Mouse (Mus musculus) C2C12 (cell line): ENCODE data around the gene Cyp1a1. TPM values are rescaled to one million over a fixed set of nuclear protein-coding genes. Genes with fewer than 3 reads are reported as not detected.

Experiments
- H3K27me3 ChIP-seq: one replicate; pipeline ENCODE4 v1.6.1; 2011; ENCODE audit not compliant: control insufficient read depth, insufficient read depth, insufficient read length
- H3K36me3 ChIP-seq: one replicate; pipeline ENCODE4 v1.6.1; 2011; ENCODE audit not compliant: control insufficient read depth, insufficient read depth
- H3K4me3 ChIP-seq: one replicate; pipeline ENCODE4 v1.5.1; 2011; ENCODE audit warnings: mild to moderate bottlenecking, control low read depth; ENCODE audit not compliant: poor library complexity, insufficient read depth, severe bottlenecking
- H3K79me2 ChIP-seq: one replicate; pipeline ENCODE4 v1.6.1; 2011; ENCODE audit not compliant: control insufficient read depth, insufficient read depth
- H3K79me3 ChIP-seq: one replicate; pipeline ENCODE4 v1.6.1; 2011; ENCODE audit warnings: low read depth, control low read depth
- H3ac ChIP-seq: one replicate; pipeline ENCODE3; 2011; ENCODE audit warnings: low read depth; ENCODE audit not compliant: control insufficient read depth, insufficient read length
- CEBPB ChIP-seq: IDR thresholded peaks from one replicate; pipeline ENCODE4 v1.6.1; 2011; ENCODE audit warnings: low read depth, mild to moderate bottlenecking, control low read depth, moderate library complexity
- CTCF ChIP-seq: IDR thresholded peaks from one replicate; pipeline ENCODE4 v1.5.1; 2011; ENCODE audit not compliant: control insufficient read depth, insufficient read depth, insufficient read length
- FOSL1 ChIP-seq: IDR thresholded peaks from one replicate; pipeline ENCODE4 v1.8.0; 2011; ENCODE audit warnings: mild to moderate bottlenecking, low read length; ENCODE audit not compliant: poor library complexity, insufficient read depth, severe bottlenecking
- MAX ChIP-seq: IDR thresholded peaks from one replicate; pipeline ENCODE4 v1.6.1; 2011; ENCODE audit warnings: mild to moderate bottlenecking, control low read depth
- MYOD1 ChIP-seq: IDR thresholded peaks from one replicate; pipeline ENCODE4 v1.6.1; 2011; ENCODE audit warnings: low read depth; ENCODE audit not compliant: control insufficient read depth, insufficient read length
- MYOG ChIP-seq: IDR thresholded peaks from one replicate; pipeline ENCODE4 v1.6.1; 2011; ENCODE audit not compliant: control insufficient read depth, insufficient read length; ENCODE audit errors: extremely low read depth
- USF1 ChIP-seq: IDR thresholded peaks from one replicate; pipeline ENCODE4 v1.6.1; 2011; ENCODE audit warnings: low read depth, mild to moderate bottlenecking, control low read depth, moderate library complexity
- polyA plus RNA-seq: library from polyadenylated mRNA; unstranded; fragments of >200 nt; fragmentation: generic; extraction: Trizol; gene quantifications from one replicate; pipeline ENCODE4 v1.2.1, GENCODE M21; 2012; ENCODE audit warnings: missing spikeins

Cyp1a1 gene
- polyA plus RNA-seq, 1 experiment, result 0.14 TPM

GRCm38 (mm10) chr9:57659774-57660173 is 28.0 kb upstream of the Cyp1a1 start:
- Histone ChIP-seq H3K36me3 (no peaks in the 10 kb centered on the region), H3K4me3 (no peak overlapping the region), H3K79me2 (no peaks in the 10 kb centered on the region), H3ac (no peak overlapping the region), H3K27me3 (no peaks in the 10 kb centered on the region), H3K79me3 (no peaks in the 10 kb centered on the region)
- TF ChIP-seq MAX (no peak), CTCF (peak; percentile 62), CEBPB (no peak), USF1 (no peak)

DNA sequence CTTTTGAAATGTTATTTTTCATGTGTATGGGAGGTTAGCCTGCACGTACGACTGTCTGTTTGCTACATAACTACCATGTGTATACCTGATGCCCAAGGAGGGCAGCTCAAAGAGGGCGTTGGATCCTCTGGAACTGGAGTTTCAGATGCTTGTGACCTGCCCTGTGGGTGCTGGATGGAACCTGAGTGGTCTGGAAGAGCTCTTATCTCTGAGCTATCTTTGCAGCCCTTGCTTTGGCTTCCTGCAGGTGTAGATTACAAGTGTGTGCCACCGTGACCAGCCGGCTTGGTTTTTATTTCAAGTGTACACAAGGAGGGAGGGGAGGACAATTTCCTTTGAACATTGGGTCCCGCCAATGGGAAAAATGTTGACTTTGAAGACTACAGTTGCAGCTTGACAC is 27.2 kb upstream of the Cyp1a1 start:
- H3K27me3 ChIP-seq, result no peaks in the 10 kb centered on the region
- no peak for TF ChIP-seq FOSL1
- no peak for TF ChIP-seq MYOD1
- no peak for TF ChIP-seq MAX
- TF ChIP-seq USF1, result no peak
- TF ChIP-seq CEBPB, result no peak
- no peak for TF ChIP-seq MYOG
- TF ChIP-seq CTCF, result no peak
- H3K79me2 ChIP-seq, result no peaks in the 10 kb centered on the region
- no peaks in the 10 kb centered on the region for H3K79me3 ChIP-seq
- no peak overlapping the region for H3ac ChIP-seq
- no peak overlapping the region for H3K4me3 ChIP-seq
- no peaks in the 10 kb centered on the region for H3K36me3 ChIP-seq

DNA sequence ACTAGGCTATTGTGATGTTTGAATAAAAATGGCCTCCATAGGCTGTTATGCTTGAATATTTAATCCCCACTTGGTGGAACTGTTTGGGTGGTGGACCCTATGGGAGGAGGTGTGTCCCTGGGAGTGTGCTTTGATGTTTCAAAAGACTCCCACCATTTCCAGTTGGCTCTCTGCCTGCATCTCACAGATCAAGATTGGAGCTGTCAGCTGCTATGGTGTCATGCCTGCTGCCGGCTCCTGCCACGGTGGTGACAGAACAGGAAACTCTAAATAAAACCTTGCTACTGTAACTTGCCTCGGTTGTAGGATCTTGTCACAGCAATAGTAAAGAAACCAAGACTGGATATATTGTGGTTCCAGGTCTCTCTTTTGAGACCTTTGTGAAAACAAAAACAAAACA is 26.2 kb upstream of the Cyp1a1 start:
- no peak overlapping the region for H3ac ChIP-seq
- no peaks in the 10 kb centered on the region for H3K79me2 ChIP-seq
- no peaks in the 10 kb centered on the region for H3K79me3 ChIP-seq
- TF ChIP-seq FOSL1, result no peak
- TF ChIP-seq USF1, result no peak
- no peak for TF ChIP-seq MYOD1
- no peak overlapping the region for H3K4me3 ChIP-seq
- H3K27me3 ChIP-seq, result peaks cover 1% of the 10 kb centered on the region
- H3K36me3 ChIP-seq, result no peaks in the 10 kb centered on the region

DNA sequence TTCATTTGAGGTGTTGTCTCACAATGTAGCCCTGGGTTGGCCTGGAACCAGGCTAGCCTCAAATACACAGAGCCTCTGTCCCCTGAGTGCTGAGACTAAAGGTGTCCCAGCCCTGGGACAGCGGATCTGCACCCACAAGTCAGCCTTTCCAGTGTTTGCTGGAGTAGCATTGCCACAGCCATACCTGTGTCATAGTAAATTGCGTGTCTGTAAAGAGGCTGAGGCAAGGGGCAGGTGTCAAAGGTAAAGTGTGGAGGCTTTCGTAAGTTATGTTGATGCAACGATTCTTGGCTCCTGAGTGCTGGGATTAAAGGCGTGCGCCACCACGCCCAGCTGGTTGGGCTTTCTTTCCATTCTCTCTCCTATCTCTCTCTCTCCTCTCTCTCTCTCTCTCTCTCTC is 23.1 kb upstream of the Cyp1a1 start:
- Histone ChIP-seq H3K79me3 (no peaks in the 10 kb centered on the region), H3K36me3 (no peaks in the 10 kb centered on the region), H3K4me3 (no peak overlapping the region), H3ac (no peak overlapping the region), H3K79me2 (no peaks in the 10 kb centered on the region), H3K27me3 (peaks cover 8% of the 10 kb centered on the region)
- no peak for TF ChIP-seq MYOD1
- no peak for TF ChIP-seq MYOG
- no peak for TF ChIP-seq FOSL1
- no peak for TF ChIP-seq CEBPB
- no peak for TF ChIP-seq CTCF
- TF ChIP-seq MAX, result no peak
- TF ChIP-seq USF1, result no peak

- peaks cover 8% of the 10 kb centered on the region for H3K27me3 ChIP-seq
- TF ChIP-seq USF1 (no peak), CEBPB (no peak)
- no peak overlapping the region for H3ac ChIP-seq
- H3K36me3 ChIP-seq, result no peaks in the 10 kb centered on the region
- H3K79me2 ChIP-seq, result no peaks in the 10 kb centered on the region
- no peak overlapping the region for H3K4me3 ChIP-seq
- no peaks in the 10 kb centered on the region for H3K79me3 ChIP-seq
These were observed 21.2 kb upstream of the Cyp1a1 start for GRCm38 (mm10) chr9:57666536-57666935.

DNA sequence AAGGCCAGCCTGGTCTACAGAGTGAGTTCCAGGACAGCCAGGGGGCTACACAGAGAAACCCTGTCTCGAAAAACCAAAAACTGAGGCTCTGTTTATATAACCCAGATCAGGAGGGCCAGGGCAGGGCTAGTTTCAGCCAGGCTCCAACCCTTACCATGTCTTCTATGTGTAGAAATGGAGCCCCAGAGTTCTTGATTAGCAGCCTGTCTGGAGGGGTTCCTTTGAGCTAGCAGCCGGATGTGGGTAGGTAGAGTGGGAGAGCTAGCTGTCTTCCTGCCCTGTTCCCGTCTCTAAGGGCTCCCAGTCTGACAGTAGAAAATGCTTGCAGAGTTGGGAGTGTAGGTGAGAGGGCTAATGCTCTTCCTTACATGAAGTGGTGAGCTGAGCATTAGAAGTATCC is 20.6 kb upstream of the Cyp1a1 start:
- H3K79me3 ChIP-seq, result no peaks in the 10 kb centered on the region
- H3K27me3 ChIP-seq, result peaks cover 8% of the 10 kb centered on the region
- no peak overlapping the region for H3ac ChIP-seq
- no peak for TF ChIP-seq CEBPB
- TF ChIP-seq MYOG, result no peak
- no peak for TF ChIP-seq CTCF
- no peak for TF ChIP-seq FOSL1
- TF ChIP-seq MYOD1, result no peak
- TF ChIP-seq USF1, result no peak
- TF ChIP-seq MAX, result no peak
- no peak overlapping the region for H3K4me3 ChIP-seq
- no peaks in the 10 kb centered on the region for H3K79me2 ChIP-seq
- no peaks in the 10 kb centered on the region for H3K36me3 ChIP-seq

GRCm38 (mm10) chr9:57667817-57668216 is 19.9 kb upstream of the Cyp1a1 start:
- H3K79me2 ChIP-seq, result no peaks in the 10 kb centered on the region
- no peaks in the 10 kb centered on the region for H3K36me3 ChIP-seq
- H3ac ChIP-seq, result no peak overlapping the region
- no peak overlapping the region for H3K4me3 ChIP-seq
- H3K27me3 ChIP-seq, result peaks cover 8% of the 10 kb centered on the region
- H3K79me3 ChIP-seq, result no peaks in the 10 kb centered on the region
- TF ChIP-seq FOSL1 (no peak), MYOG (no peak), USF1 (no peak), CTCF (no peak), CEBPB (no peak), MYOD1 (no peak), MAX (no peak)
